Mouse (Mus musculus) A20 (cell line): ENCODE data around the gene Top1.

Experiments used
- DNase-seq: peaks from one replicate; pipeline ENCODE4 v3.0.0-alpha.2; 2011; ENCODE audit warnings: low read depth, low spot score

Gene Top1

GRCm38 (mm10) chr2:160718811-160719210, 73.1 kb downstream of the Top1 start:
- no peak for DNase-seq

- DNase-seq, result no peak
These were observed 77.0 kb downstream of the Top1 start for GRCm38 (mm10) chr2:160722714-160723113.

- no peak for DNase-seq
These were observed 78.1 kb downstream of the Top1 start for GRCm38 (mm10) chr2:160723613-160724375.

- DNase-seq, result no peak
These were observed 78.8 kb downstream of the Top1 start for GRCm38 (mm10) chr2:160724536-160724935.

- DNase-seq, result peak; percentile 37
These were observed 80.5 kb downstream of the Top1 start for GRCm38 (mm10) chr2:160725877-160726864.

GRCm38 (mm10) chr2:160728972-160729371, 83.3 kb downstream of the Top1 start:
- DNase-seq, result no peak

- no peak for DNase-seq
These were observed 83.7 kb downstream of the Top1 start for GRCm38 (mm10) chr2:160729436-160729835.

- peak; percentile 64 for DNase-seq
These were observed 84.4 kb downstream of the Top1 start for GRCm38 (mm10) chr2:160729851-160730796.

- no peak for DNase-seq
These were observed 85.1 kb downstream of the Top1 start for GRCm38 (mm10) chr2:160730797-160731116.

- peak; percentile 95 for DNase-seq
These were observed 85.6 kb downstream of the Top1 start, which contains the start of gene Plcg1 for GRCm38 (mm10) chr2:160731117-160731838. Gene Plcg1, plus strand, starts transcription at chr2:160731300.

- no peak for DNase-seq
These were observed 86.2 kb downstream of the Top1 start for GRCm38 (mm10) chr2:160731839-160732261.

- DNase-seq, result no peak
These were observed 86.8 kb downstream of the Top1 start for GRCm38 (mm10) chr2:160732420-160732995.

- DNase-seq, result no peak
These were observed 87.4 kb downstream of the Top1 start for GRCm38 (mm10) chr2:160733131-160733531.

GRCm38 (mm10) chr2:160734331-160734730, 88.6 kb downstream of the Top1 start:
- no peak for DNase-seq

- no peak for DNase-seq
These were observed 90.1 kb downstream of the Top1 start for GRCm38 (mm10) chr2:160735706-160736310.

GRCm38 (mm10) chr2:160736466-160736865, 90.8 kb downstream of the Top1 start:
- DNase-seq, result no peak

GRCm38 (mm10) chr2:160738354-160738753, 92.7 kb downstream of the Top1 start:
- no peak for DNase-seq

GRCm38 (mm10) chr2:160739647-160740356, 94.1 kb downstream of the Top1 start:
- DNase-seq, result no peak

- DNase-seq, result no peak
These were observed 95.0 kb downstream of the Top1 start for GRCm38 (mm10) chr2:160740521-160741156.
